Mouse (Mus musculus) cerebellum, adult 2 months (tissue): ENCODE data around the gene Clec12a. TPM values are rescaled to one million over a fixed set of nuclear protein-coding genes. Genes with fewer than 3 reads are reported as not detected.

ENCODE experiments used
- DNase-seq, 2 experiments: peaks; one replicate each; pipeline ENCODE4 v3.0.0; 2021
- H3K27ac ChIP-seq: fragments of 200-500 bp; 2 replicates; pipeline ENCODE4 v1.5.1; 2012; ENCODE audit warnings: low read length, control low read depth, inconsistent platforms; ENCODE audit not compliant: insufficient read depth
- H3K27me3 ChIP-seq: fragments of 200-500 bp; 2 replicates; pipeline ENCODE4 v1.6.1; 2012; ENCODE audit warnings: inconsistent platforms, mild to moderate bottlenecking, low read length, moderate library complexity; ENCODE audit not compliant: control insufficient read depth, insufficient read depth
- H3K4me1 ChIP-seq: fragments of 200-500 bp; 2 replicates; pipeline ENCODE4 v1.6.1; 2011; ENCODE audit warnings: low read length; ENCODE audit not compliant: control insufficient read depth, insufficient read depth
- H3K4me3 ChIP-seq: fragments of 200-500 bp; replicated peaks from 2 replicates; pipeline ENCODE3; 2011; ENCODE audit warnings: mild to moderate bottlenecking, low read depth, low read length, control low read depth; ENCODE audit not compliant: insufficient read depth
- CTCF ChIP-seq: fragments of 200-500 bp; IDR thresholded peaks from 2 replicates; pipeline ENCODE4 v1.5.1; 2011; ENCODE audit warnings: low read depth, mild to moderate bottlenecking, control low read depth, low read length, moderate library complexity, borderline replicate concordance; ENCODE audit not compliant: insufficient read depth
- POLR2A ChIP-seq: fragments of 200-500 bp; IDR thresholded peaks from 2 replicates; pipeline ENCODE4 v1.6.1; 2011; ENCODE audit warnings: low read length, control low read depth, borderline replicate concordance; ENCODE audit not compliant: insufficient read depth
- WGBS: fragments of 180-500 bp; shearing (Covaris S2); methylation state at CpG from one replicate; pipeline ENCODE4 v1.1.7; 2018; 5-methylcytosine and 5-hydroxymethylcytosine counted together
- polyA plus RNA-seq: library from polyadenylated mRNA; depleted of rRNA; stranded (reverse); fragments of >200 nt; gene quantifications from 2 replicates; pipeline ENCODE4 v1.2.3, GENCODE M21; 2012

The Clec12a gene
- polyA plus RNA-seq, 1 experiment, result 0.13 TPM

DNA sequence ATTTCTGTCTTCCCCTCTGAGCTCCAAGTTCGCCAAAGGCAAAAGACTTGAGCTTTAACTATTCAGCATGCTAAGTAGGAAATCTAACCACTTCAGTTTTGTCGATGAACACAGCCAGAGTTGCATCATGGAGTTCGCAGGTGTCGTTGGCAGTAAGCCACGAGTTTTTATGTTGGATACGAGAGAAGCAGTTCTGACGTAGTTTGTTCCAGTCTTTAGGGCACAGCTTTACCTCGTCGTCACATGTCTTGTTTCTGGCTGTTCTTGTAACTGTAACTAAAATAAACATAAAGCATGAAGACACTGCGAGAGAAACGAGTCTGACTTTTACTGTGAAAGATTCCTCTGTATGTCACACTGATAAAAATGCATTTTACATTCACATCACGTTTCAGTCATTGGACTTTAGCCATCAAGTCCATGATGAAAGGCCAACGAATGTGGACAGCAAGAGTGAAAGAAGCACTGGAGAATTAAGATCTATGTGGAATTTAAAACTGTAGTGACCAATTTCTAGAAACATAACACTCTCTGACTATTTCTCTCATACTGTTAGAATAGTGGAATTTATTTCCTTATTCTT, 15.8 kb upstream of the Clec12a start:
- 10% methylated on average over 13 of the region's 13 CpGs for WGBS
- no peaks in the 10 kb centered on the region for H3K27me3 ChIP-seq
- TF ChIP-seq CTCF (no peak), POLR2A (no peak)
- DNase-seq, result no peak
- no peak overlapping the region for H3K27ac ChIP-seq
- H3K4me1 ChIP-seq, result no peaks in the 10 kb centered on the region
- no peak overlapping the region for H3K4me3 ChIP-seq

GRCm38 (mm10) chr6:129331610-129332009, 10.9 kb upstream of the Clec12a start, which contains the start of gene 4922502D21Rik:
4922502D21Rik (minus strand) TSS chr6:129331796.
- H3K27me3 ChIP-seq, result no peaks in the 10 kb centered on the region
- no peak for TF ChIP-seq CTCF
- TF ChIP-seq POLR2A, result no peak
- 43% methylated on average over 11 of the region's 11 CpGs for WGBS
- no peaks in the 10 kb centered on the region for H3K4me1 ChIP-seq
- DNase-seq, result no peak
- H3K4me3 ChIP-seq, result no peak within 1 kb of the TSS
- H3K27ac ChIP-seq, result no peak within 1 kb of the TSS

- WGBS, result under 1% methylated on average over 11 of the region's 11 CpGs
- Histone ChIP-seq H3K4me3 (no peak overlapping the region), H3K4me1 (no peaks in the 10 kb centered on the region), H3K27ac (no peak overlapping the region), H3K27me3 (no peaks in the 10 kb centered on the region)
- peak; percentile 63 for TF ChIP-seq CTCF
- TF ChIP-seq POLR2A, result no peak
- DNase-seq, result peak; percentile 9 to 12
These were observed 8.8 kb upstream of the Clec12a start for GRCm38 (mm10) chr6:129333674-129334078.

- TF ChIP-seq POLR2A, result no peak
- no peak for TF ChIP-seq CTCF
These were observed 4.7 kb upstream of the Clec12a start for GRCm38 (mm10) chr6:129337751-129338150.

GRCm38 (mm10) chr6:129344408-129344807, 1.9 kb downstream of the Clec12a start:
- Histone ChIP-seq H3K27ac (no peak overlapping the region), H3K27me3 (no peaks in the 10 kb centered on the region), H3K4me1 (no peaks in the 10 kb centered on the region), H3K4me3 (no peak overlapping the region)
- TF ChIP-seq CTCF (no peak), POLR2A (no peak)
- DNase-seq, result no peak
- 79% methylated on average over 3 of the region's 3 CpGs for WGBS

More at GRCm38 (mm10) chr6:129337751-129338150, 4.7 kb upstream of the Clec12a start:
- no peak overlapping the region for H3K4me3 ChIP-seq
- DNase-seq, result no peak
- 73% methylated on average over 1 of the region's 1 CpGs for WGBS
- H3K4me1 ChIP-seq, result no peaks in the 10 kb centered on the region
- H3K27ac ChIP-seq, result no peak overlapping the region
- H3K27me3 ChIP-seq, result no peaks in the 10 kb centered on the region

- H3K27me3 ChIP-seq, result no peaks in the 10 kb centered on the region
- TF ChIP-seq POLR2A (no peak), CTCF (no peak)
- WGBS, result 64% methylated on average over 4 of the region's 4 CpGs
- no peak overlapping the region for H3K27ac ChIP-seq
- DNase-seq, result no peak
- H3K4me3 ChIP-seq, result no peak overlapping the region
- H3K4me1 ChIP-seq, result no peaks in the 10 kb centered on the region
These were observed 7.2 kb downstream of the Clec12a start for GRCm38 (mm10) chr6:129349524-129350352.

DNA sequence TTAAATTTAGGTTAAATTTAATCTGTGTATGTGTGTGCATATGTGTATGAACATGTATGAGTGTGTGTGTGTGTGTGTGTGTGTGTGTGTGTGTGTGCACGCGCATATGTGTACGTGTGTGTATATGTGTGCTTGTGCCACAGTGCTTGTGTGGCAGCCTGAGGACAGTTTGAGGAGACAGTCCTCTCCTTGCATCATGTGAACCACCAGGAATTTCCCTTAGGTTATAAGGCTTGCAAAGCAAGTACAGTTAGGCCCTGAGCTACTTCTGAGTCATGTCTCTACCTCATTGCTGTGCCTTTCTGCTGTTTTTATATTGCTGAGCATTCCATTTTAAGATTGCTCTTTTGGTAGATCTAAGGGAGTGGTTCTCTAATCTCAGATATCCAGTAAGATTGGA, 8.6 kb downstream of the Clec12a start:
- no peak for DNase-seq
- Histone ChIP-seq H3K27ac (no peak overlapping the region), H3K27me3 (no peaks in the 10 kb centered on the region), H3K4me1 (no peaks in the 10 kb centered on the region), H3K4me3 (no peak overlapping the region)
- TF ChIP-seq CTCF (no peak), POLR2A (no peak)
- 94% methylated on average over 3 of the region's 3 CpGs for WGBS

DNA sequence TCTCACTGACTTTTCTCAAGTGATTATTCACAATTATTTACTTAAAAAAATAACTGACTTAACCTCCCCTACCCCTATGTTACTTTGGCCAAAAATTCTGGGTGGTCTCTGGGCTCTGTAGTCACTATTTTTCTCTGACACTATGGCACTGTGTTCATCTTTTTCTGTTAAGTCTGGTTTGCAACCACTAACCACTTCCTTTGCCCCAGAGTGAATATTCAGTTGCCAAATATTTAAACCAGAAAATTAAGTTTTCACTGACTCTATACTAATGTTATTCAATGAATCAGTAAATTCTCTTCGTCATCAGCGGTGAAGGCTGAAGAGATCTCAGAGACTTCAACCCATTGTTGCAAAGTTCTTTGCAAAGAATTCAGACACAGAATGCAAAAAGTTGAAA, 13.3 kb downstream of the Clec12a start:
- H3K27me3 ChIP-seq, result no peaks in the 10 kb centered on the region
- no peak overlapping the region for H3K4me3 ChIP-seq
- 98% methylated on average over 2 of the region's 2 CpGs for WGBS
- no peak overlapping the region for H3K27ac ChIP-seq
- TF ChIP-seq CTCF (no peak), POLR2A (no peak)
- H3K4me1 ChIP-seq, result no peaks in the 10 kb centered on the region
- no peak for DNase-seq
